Comparison of ENCODE assay signal across 25 mouse cellular contexts in genomic region chr7:127093914-127094313, GRCm38 (mm10). TPM values are rescaled to one million over a fixed set of nuclear protein-coding genes. Genes with fewer than 3 reads are reported as not detected.
DNase-seq lines count a peak whose midpoint lies in the region; ATAC-seq and TF ChIP-seq lines count a peak whose summit lies in the region.
"Had no signal": no experiment of that assay in that cellular context is flagged by ENCODE, and none has a peak within 500 bp of the region (broad histone marks: within the 10 kb centered on the region; RNA-seq: fewer than 3 reads in every experiment).

No protein-coding gene starts in this region.

- H3K9me3 ChIP-seq in CH12.LX (replicated peaks; ENCODE audit: low read length): peaks cover 5% of the 10 kb centered on the region
- no peaks in the 10 kb centered on the region for H3K9me3 ChIP-seq in MEL (replicated peaks; ENCODE audit: insufficient read depth, low read length)
- no peaks in the 10 kb centered on the region for H3K9me3 ChIP-seq in hindbrain, embryonic 14.5 days (ENCODE audit: control insufficient read depth, low read length)
- H3K9me3 ChIP-seq: embryonic facial prominence, embryonic 10.5 days; embryonic facial prominence, embryonic 12.5 days; forebrain, embryonic 13.5 days; forebrain, embryonic 15.5 days had no signal

- no peak for TF ChIP-seq EP300 in CH12.LX (IDR thresholded peaks at IDR 0.05; ENCODE audit: low read length)
- TF ChIP-seq EP300 in MEL (IDR thresholded peaks at IDR 0.05; ENCODE audit: low read depth in 1 of 2, low read length in 2 of 2): no peak

- H3K79me2 ChIP-seq in CH12.LX (replicated peaks; ENCODE audit: control insufficient read depth, extremely low read depth, insufficient read depth, poor library complexity, severe bottlenecking) (peaks cover 19% of the 10 kb centered on the region), MEL (ENCODE audit: control insufficient read depth, insufficient read depth, low read length, poor library complexity) (peaks cover 34% of the 10 kb centered on the region)

- H3K4me3 ChIP-seq in thymus, adult 2 months (ENCODE audit: control insufficient read depth, insufficient read depth, low read length): peak overlapping the region; percentile 85; the same call in 1 of the 2 replicates
- no peak overlapping the region for H3K4me3 ChIP-seq in CH12.LX (replicated peaks in 1 of 3; ENCODE audit: low read depth in 2 of 3, low read length in 2 of 3, poor library complexity in 1 of 3)
- H3K4me3 ChIP-seq in MEL (ENCODE audit: control insufficient read depth in 1 of 2, insufficient read depth in 1 of 2, low read depth in 2 of 2, low read length in 2 of 2): no peak overlapping the region
- no peak overlapping the region for H3K4me3 ChIP-seq in hindbrain, embryonic 14.5 days (replicated peaks; ENCODE audit: low read length)
- H3K4me3 ChIP-seq: embryonic facial prominence, embryonic 10.5 days; embryonic facial prominence, embryonic 12.5 days; forebrain, embryonic 13.5 days; forebrain, embryonic 15.5 days had no signal

- no peak overlapping the region for H3K4me2 ChIP-seq in CH12.LX (ENCODE audit: insufficient read depth, low read depth, poor library complexity, severe bottlenecking)
- H3K4me2 ChIP-seq in hindbrain, embryonic 14.5 days (replicated peaks): no peak overlapping the region
- H3K4me2 ChIP-seq: embryonic facial prominence, embryonic 12.5 days; forebrain, embryonic 13.5 days; forebrain, embryonic 15.5 days had no signal

- TF ChIP-seq CTCF in thymus, adult 2 months (IDR thresholded peaks at IDR 0.05; ENCODE audit: borderline replicate concordance, control insufficient read depth, extremely low read depth, insufficient read depth, low read length, poor library complexity): no peak
- TF ChIP-seq CTCF in CH12.LX (conservative IDR thresholded peaks at IDR 0.05 in 1 of 2, IDR thresholded peaks at IDR 0.05 in 1 of 2; ENCODE audit: low read depth in 2 of 2, low read length in 2 of 2) (no peak), MEL (IDR thresholded peaks at IDR 0.05 in 2 of 3, conservative IDR thresholded peaks at IDR 0.05 in 1 of 3; ENCODE audit: control insufficient read depth in 1 of 3, insufficient read depth in 1 of 3, low read depth in 2 of 3, low read length in 3 of 3, poor library complexity in 1 of 3, severe bottlenecking in 1 of 3) (no peak)

- H3K9ac ChIP-seq in CH12.LX (ENCODE audit: insufficient read depth, low read depth): no peak overlapping the region
- peak overlapping the region; percentile 8; the same call in 1 of the 2 replicates for H3K9ac ChIP-seq in MEL (ENCODE audit: control insufficient read depth, low read depth, low read length, poor library complexity, severe bottlenecking)
- H3K9ac ChIP-seq in hindbrain, embryonic 14.5 days: no peak overlapping the region
- H3K9ac ChIP-seq: embryonic facial prominence, embryonic 12.5 days; forebrain, embryonic 13.5 days; forebrain, embryonic 15.5 days; forebrain, postnatal 0 days had no signal

- in situ Hi-C loops in CH12.LX (cut with MboI; ENCODE audit: low pct_ligation_motif_present, low pct_unique_long_range_greater_than_20kb, low sequenced_read_pairs): no loop called here

- no peaks in the 10 kb centered on the region for H3K27me3 ChIP-seq in thymus, adult 2 months (ENCODE audit: control insufficient read depth, insufficient read depth, low read length)
- no peaks in the 10 kb centered on the region for H3K27me3 ChIP-seq in CH12.LX (replicated peaks)
- no peaks in the 10 kb centered on the region for H3K27me3 ChIP-seq in MEL (ENCODE audit: control insufficient read depth in 1 of 2, insufficient read depth in 2 of 2, low read length in 2 of 2)
- no peaks in the 10 kb centered on the region for H3K27me3 ChIP-seq in hindbrain, embryonic 14.5 days (ENCODE audit: control insufficient read depth, insufficient read depth, low read length)
- H3K27me3 ChIP-seq: forebrain, embryonic 13.5 days; forebrain, embryonic 15.5 days had no signal

- H3K27ac ChIP-seq in thymus, adult 2 months (ENCODE audit: control insufficient read depth, insufficient read depth, low read length): no peak overlapping the region
- H3K27ac ChIP-seq in CH12.LX (ENCODE audit: insufficient read depth, low read depth) (no peak overlapping the region), MEL (ENCODE audit: control insufficient read depth, low read depth, low read length) (peak overlapping the region; percentile 2; the same call in 1 of the 2 replicates)
- no peak overlapping the region for H3K27ac ChIP-seq in hindbrain, embryonic 14.5 days
- H3K27ac ChIP-seq: embryonic facial prominence, embryonic 10.5 days; embryonic facial prominence, embryonic 12.5 days; forebrain, embryonic 13.5 days; forebrain, embryonic 15.5 days had no signal

- peaks cover 21% of the 10 kb centered on the region for H3K36me3 ChIP-seq in thymus, adult 2 months (ENCODE audit: control insufficient read depth, insufficient read depth, low read length)
- peaks cover 21 to 30% of the 10 kb centered on the region in 2 experiments for H3K36me3 ChIP-seq in CH12.LX (replicated peaks in 1 of 2; ENCODE audit: control insufficient read depth in 1 of 2, insufficient read depth in 1 of 2, low read length in 1 of 2)
- H3K36me3 ChIP-seq in MEL (ENCODE audit: control insufficient read depth in 1 of 2, insufficient read depth in 2 of 2, low read length in 2 of 2): peaks cover 0 to 22% of the 10 kb centered on the region in 2 experiments; a peak in 2 of 4 replicates
- no peaks in the 10 kb centered on the region for H3K36me3 ChIP-seq in hindbrain, embryonic 14.5 days (replicated peaks; ENCODE audit: control insufficient read depth, insufficient read depth)
- H3K36me3 ChIP-seq: embryonic facial prominence, embryonic 10.5 days; embryonic facial prominence, embryonic 12.5 days; forebrain, embryonic 15.5 days had no signal

- dilution Hi-C loops in CH12.LX (cut with MboI; ENCODE audit: extremely low pct_ligation_motif_present, extremely low pct_unique_long_range_greater_than_20kb, low sequenced_read_pairs): no loop called here

- no peak for TF ChIP-seq POLR2A in thymus, adult 2 months (IDR thresholded peaks at IDR 0.05; ENCODE audit: control insufficient read depth, extremely low read depth, insufficient read depth, low read length, poor library complexity)
- TF ChIP-seq POLR2A in CH12.LX (IDR thresholded peaks at IDR 0.05; ENCODE audit: low read depth, low read length): no peak
- no peak for TF ChIP-seq POLR2A in MEL (IDR thresholded peaks at IDR 0.05; ENCODE audit: control insufficient read depth in 1 of 2, insufficient read depth in 1 of 2, low read depth in 1 of 2, low read length in 2 of 2, poor library complexity in 1 of 2)

- WGBS in thymus, adult 2 months: 53% methylated on average over 3 of the region's 3 CpGs
- 81% methylated on average over 3 of the region's 3 CpGs for WGBS in hindbrain, embryonic 14.5 days

- no peak for ATAC-seq in hindbrain, embryonic 14.5 days (ENCODE audit: low FRiP score)
- ATAC-seq: CD4-positive, CD25-positive, alpha-beta regulatory T cell, adult 4 months; forebrain, embryonic 13.5 days; forebrain, embryonic 15.5 days; forebrain, postnatal 0 days had no signal

- TF ChIP-seq RAD21 in CH12.LX (IDR thresholded peaks at IDR 0.05; ENCODE audit: low read depth, low read length) (no peak), MEL (IDR thresholded peaks at IDR 0.05; ENCODE audit: low read depth, low read length) (no peak)

- H3K4me1 ChIP-seq in thymus, adult 2 months (replicated peaks; ENCODE audit: control insufficient read depth, insufficient read depth, low read length): peaks cover 34% of the 10 kb centered on the region
- H3K4me1 ChIP-seq in CH12.LX (ENCODE audit: control insufficient read depth in 1 of 2, insufficient read depth in 2 of 2) (peaks cover 11 to 36% of the 10 kb centered on the region in 2 experiments), MEL (ENCODE audit: control insufficient read depth in 1 of 2, insufficient read depth in 2 of 2, low read length in 2 of 2) (peaks cover 0 to 20% of the 10 kb centered on the region in 2 experiments; a peak in 2 of 4 replicates)
- H3K4me1 ChIP-seq in hindbrain, embryonic 14.5 days (replicated peaks; ENCODE audit: control insufficient read depth, insufficient read depth, low read length): no peaks in the 10 kb centered on the region

- no peak for DNase-seq in thymus, adult 2 months
- no peak for DNase-seq in thymus, adult 18-20 months
- DNase-seq in CH12.LX (ENCODE audit: extremely low read depth): no peak
- DNase-seq in MEL (ENCODE audit: low read depth, low spot score): no peak
- no peak for DNase-seq in urinary bladder, postnatal 14 days (ENCODE audit: low spot score)
- DNase-seq in hindbrain, embryonic 14.5 days (ENCODE audit: low spot score): no peak
- no peak for DNase-seq in cerebellum, adult 9-10 months
- DNase-seq: adrenal gland, adult 2 months; adrenal gland, postnatal 10 days; adrenal gland, postnatal 25 days; cerebellum, adult 11 months; cerebellum, adult 18-20 months; cerebellum, adult 8-10 months; cerebellum, postnatal 10 days; cerebellum, postnatal 25 days; forebrain, postnatal 0 days had no signal

RNA-seq across cellular contexts. Expression of gene AI467606, which starts 2.8 kb away (rescaled TPM):
- 518 and 532 TPM in 2 replicates for polyA plus RNA-seq in thymus, adult 2 months (2012; rRNA removed)
- total RNA-seq in CH12.LX (2012; rRNA removed): 15.7 and 19.0 TPM in 2 replicates
- 18.6 and 26.4 TPM in 2 replicates for total RNA-seq in CH12.LX (2014; rRNA removed)
- polyA plus RNA-seq in CH12.LX (2012; ENCODE audit: insufficient read length, low read depth): 18.3 and 20.5 TPM in 2 replicates
- 51.1 and 54.9 TPM in 2 replicates for total RNA-seq in MEL (2012; rRNA removed)
- polyA plus RNA-seq in MEL (2012; ENCODE audit: insufficient read depth in 1 of 2, insufficient read length in 2 of 2, low read depth in 1 of 2, low replicate concordance in 2 of 2, missing spikeins in 1 of 2): 100 to 1,000 TPM in 1 of 2 experiments, 10 to 100 TPM in 1; 79.4 to 101 TPM
- 1.7 and 1.9 TPM in 2 replicates for polyA plus RNA-seq in hindbrain, embryonic 14.5 days (2014; fragmentation: Nextera tagmentation; extraction: Ambion mirVana)

RNA-seq across cellular contexts. Expression of gene Zg16, which starts 6.8 kb away (rescaled TPM):
- polyA plus RNA-seq in thymus, adult 2 months (2012; rRNA removed): 0.73 and 1.2 TPM in 2 replicates
- not detected in 2 replicates for total RNA-seq in CH12.LX (2012; rRNA removed)
- not detected in 2 replicates for total RNA-seq in CH12.LX (2014; rRNA removed)
- not detected in 2 replicates for polyA plus RNA-seq in CH12.LX (2012; ENCODE audit: insufficient read length, low read depth)
- total RNA-seq in MEL (2012; rRNA removed): 57.1 and 89.3 TPM in 2 replicates
- 10 to 100 TPM in 1 of 2 experiments, not detected in 1; 50.4 TPM for polyA plus RNA-seq in MEL (2012; ENCODE audit: insufficient read depth in 1 of 2, insufficient read length in 2 of 2, low read depth in 1 of 2, low replicate concordance in 2 of 2, missing spikeins in 1 of 2)
- not detected in 2 replicates for polyA plus RNA-seq in hindbrain, embryonic 14.5 days (2014; fragmentation: Nextera tagmentation; extraction: Ambion mirVana)
- total RNA-seq: adrenal gland, adult 2 months; adrenal gland, postnatal 25 days; forebrain, postnatal 0 days had no signal
- polyA plus RNA-seq: C2C12; embryonic facial prominence, embryonic 10.5 days; embryonic facial prominence, embryonic 12.5 days; embryonic facial prominence, embryonic 14.5 days; forebrain, embryonic 11.5 days; forebrain, embryonic 13.5 days; forebrain, embryonic 15.5 days; forebrain, postnatal 0 days; G1E had no signal

RNA-seq across cellular contexts. Expression of gene Qprt, which starts 28.1 kb away (rescaled TPM):
- polyA plus RNA-seq in thymus, adult 2 months (2012; rRNA removed): 8.0 and 10.1 TPM in 2 replicates
- total RNA-seq in CH12.LX (2012; rRNA removed): 0.21 and 0.30 TPM in 2 replicates
- total RNA-seq in CH12.LX (2014; rRNA removed): 0.15 TPM in 1 of 2 replicates, not detected in the other
- polyA plus RNA-seq in CH12.LX (2012; ENCODE audit: insufficient read length, low read depth): 0.14 TPM in 1 of 2 replicates, not detected in the other
- total RNA-seq in MEL (2012; rRNA removed): 2.5 and 2.7 TPM in 2 replicates
- polyA plus RNA-seq in MEL (2012; ENCODE audit: insufficient read depth in 1 of 2, insufficient read length in 2 of 2, low read depth in 1 of 2, low replicate concordance in 2 of 2, missing spikeins in 1 of 2): 1 to 10 TPM in 1 of 2 experiments, not detected in 1; 3.7 TPM
- polyA plus RNA-seq in hindbrain, embryonic 14.5 days (2014; fragmentation: Nextera tagmentation; extraction: Ambion mirVana): 0.55 and 0.87 TPM in 2 replicates
- polyA plus RNA-seq: C2C12 had no signal

RNA-seq across cellular contexts. Expression of gene Spn, which starts 43.7 kb away (rescaled TPM):
- 135 and 157 TPM in 2 replicates for polyA plus RNA-seq in thymus, adult 2 months (2012; rRNA removed)
- total RNA-seq in CH12.LX (2012; rRNA removed) (14.4 and 16.3 TPM in 2 replicates), CH12.LX (2014; rRNA removed) (2.4 and 2.6 TPM in 2 replicates), MEL (2012; rRNA removed) (169 and 182 TPM in 2 replicates)
- polyA plus RNA-seq in CH12.LX (2012; ENCODE audit: insufficient read length, low read depth) (3.3 and 3.6 TPM in 2 replicates), MEL (2012; ENCODE audit: insufficient read depth in 1 of 2, insufficient read length in 2 of 2, low read depth in 1 of 2, low replicate concordance in 2 of 2, missing spikeins in 1 of 2) (100 to 1,000 TPM; 135 to 184 TPM)
- polyA plus RNA-seq in hindbrain, embryonic 14.5 days (2014; fragmentation: Nextera tagmentation; extraction: Ambion mirVana): not detected in 2 replicates
- polyA plus RNA-seq: embryonic facial prominence, embryonic 12.5 days; forebrain, embryonic 15.5 days had no signal

RNA-seq across cellular contexts. Expression of gene Kif22, which starts 51.6 kb away (rescaled TPM):
- polyA plus RNA-seq in thymus, adult 2 months (2012; rRNA removed): 50.5 and 66.8 TPM in 2 replicates
- 54.2 and 63.9 TPM in 2 replicates for total RNA-seq in CH12.LX (2012; rRNA removed)
- 58.1 and 65.0 TPM in 2 replicates for total RNA-seq in CH12.LX (2014; rRNA removed)
- polyA plus RNA-seq in CH12.LX (2012; ENCODE audit: insufficient read length, low read depth): 81.4 and 86.2 TPM in 2 replicates
- total RNA-seq in MEL (2012; rRNA removed): 57.7 and 75.7 TPM in 2 replicates
- polyA plus RNA-seq in MEL (2012; ENCODE audit: insufficient read depth in 1 of 2, insufficient read length in 2 of 2, low read depth in 1 of 2, low replicate concordance in 2 of 2, missing spikeins in 1 of 2): 100 to 1,000 TPM; 119 to 298 TPM
- 20.3 and 24.6 TPM in 2 replicates for polyA plus RNA-seq in hindbrain, embryonic 14.5 days (2014; fragmentation: Nextera tagmentation; extraction: Ambion mirVana)

Comparison
In these comparisons a context has a peak if more than half of its experiments do, and no peak if none do; other contexts are left out.
1. RNA of gene Zg16, which starts 6.8 kb away (polyA plus RNA-seq): 50.4 TPM in MEL; 0.73 to 1.2 TPM in thymus, adult 2 months, not detected in CH12.LX and not detected in hindbrain, embryonic 14.5 days; every median in the first group is over 10 times any median in the second.